Mouse (Mus musculus) forebrain, embryonic 13.5 days (tissue): ENCODE data around the gene Ptger4. TPM values are rescaled to one million over a fixed set of nuclear protein-coding genes. Genes with fewer than 3 reads are reported as not detected.
A peak's percentile ranks its signal among the peaks of the same experiment; 100 is the strongest.

Experiments
- ATAC-seq: fragments of 200-750 bp; cut with Nextera tagmentation; 2 replicates; pipeline ENCODE4 v1.8.0; 2017
- H3K27ac ChIP-seq: fragments of 300-500 bp; sonication (generic); 2 replicates; pipeline ENCODE4 v1.5.1; 2015; ENCODE audit warnings: inconsistent platforms, mild to moderate bottlenecking, moderate library complexity
- H3K27me3 ChIP-seq: fragments of 300-500 bp; sonication (generic); 2 replicates; pipeline ENCODE4 v1.6.1; 2015; ENCODE audit warnings: mild to moderate bottlenecking, inconsistent platforms
- H3K36me3 ChIP-seq: fragments of 300-500 bp; sonication (generic); 2 replicates; pipeline ENCODE4 v1.6.1; 2015; ENCODE audit warnings: mild to moderate bottlenecking, inconsistent platforms; ENCODE audit not compliant: poor library complexity, severe bottlenecking
- H3K4me1 ChIP-seq: fragments of 300-500 bp; sonication (generic); 2 replicates; pipeline ENCODE4 v1.6.1; 2015; ENCODE audit warnings: inconsistent platforms
- H3K4me2 ChIP-seq: fragments of 300-500 bp; sonication (generic); 2 replicates; pipeline ENCODE4 v1.6.1; 2015; ENCODE audit warnings: inconsistent platforms, mild to moderate bottlenecking, moderate library complexity
- H3K4me3 ChIP-seq: fragments of 300-500 bp; sonication (generic); 2 replicates; pipeline ENCODE4 v1.5.1; 2015; ENCODE audit warnings: mild to moderate bottlenecking, inconsistent platforms
- H3K9ac ChIP-seq: fragments of 300-500 bp; sonication (generic); 2 replicates; pipeline ENCODE4 v1.6.1; 2015; ENCODE audit warnings: mild to moderate bottlenecking, inconsistent platforms
- H3K9me3 ChIP-seq: fragments of 300-500 bp; sonication (generic); replicated peaks from 2 replicates; pipeline ENCODE4 v1.6.1; 2016; ENCODE audit warnings: inconsistent platforms
- WGBS: fragments of 180-500 bp; shearing (Covaris S2); methylation state at CpG from one replicate; pipeline ENCODE4 v1.1.7; 2015; 5-methylcytosine and 5-hydroxymethylcytosine counted together
- polyA plus RNA-seq: library from polyadenylated mRNA; unstranded; fragments of >200 nt; fragmentation: Nextera tagmentation; extraction: Ambion mirVana; gene quantifications from 2 replicates; pipeline ENCODE4 v1.2.1, GENCODE M21; 2015

Ptger4 gene
- polyA plus RNA-seq, 1 experiment from 2014 or later, result 0.36 TPM

DNA sequence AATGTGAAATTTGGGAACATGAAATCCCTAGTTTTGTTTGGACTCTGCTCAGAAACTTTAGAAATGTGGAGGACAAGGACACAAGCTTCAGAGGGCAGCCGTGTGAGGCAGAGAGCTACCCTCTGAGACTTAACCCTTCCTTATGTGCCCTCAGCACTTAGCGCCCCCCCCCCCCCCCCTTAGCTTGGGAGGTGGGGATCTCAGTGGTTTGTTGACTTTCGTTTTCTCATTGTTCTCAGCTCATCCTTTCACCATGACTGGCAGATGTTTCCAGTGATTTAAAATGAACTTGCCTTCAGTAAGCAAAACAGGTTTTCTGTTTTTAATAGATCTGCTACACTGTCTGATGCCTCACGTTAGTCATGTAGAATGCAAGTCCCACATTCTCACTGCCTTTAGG is 56.9 kb downstream of the Ptger4 start:
- Histone ChIP-seq H3K4me2 (no peak overlapping the region), H3K9me3 (no peaks in the 10 kb centered on the region), H3K4me1 (peaks cover 20% of the 10 kb centered on the region), H3K27me3 (no peaks in the 10 kb centered on the region), H3K36me3 (peaks cover 21% of the 10 kb centered on the region), H3K9ac (no peak overlapping the region), H3K27ac (no peak overlapping the region), H3K4me3 (no peak overlapping the region)
- WGBS, result 68% methylated on average over 3 of the region's 4 CpGs
- no peak for ATAC-seq

DNA sequence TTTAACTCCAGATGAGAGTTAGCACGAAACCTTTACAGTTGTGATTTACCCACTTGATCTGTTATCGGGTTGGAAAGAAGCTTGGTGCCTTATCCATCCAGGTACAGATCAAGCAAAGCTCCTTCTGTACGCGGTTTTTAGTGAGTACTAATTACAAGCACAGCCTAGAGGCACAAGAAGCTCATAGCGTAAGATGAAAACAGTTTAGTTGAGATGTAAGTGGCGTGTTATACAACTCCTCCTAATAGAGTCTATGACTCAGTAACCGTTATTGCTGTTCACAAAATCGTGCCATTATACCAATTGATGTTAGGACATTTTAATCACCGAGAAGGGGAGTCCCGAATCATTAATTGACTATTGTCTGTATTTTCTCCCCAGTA is 57.7 kb downstream of the Ptger4 start:
- peak overlapping the region; percentile 90 for H3K4me3 ChIP-seq
- H3K9ac ChIP-seq, result peak overlapping the region; percentile 81
- no peak overlapping the region for H3K27ac ChIP-seq
- no peaks in the 10 kb centered on the region for H3K9me3 ChIP-seq
- peaks cover 20% of the 10 kb centered on the region for H3K4me1 ChIP-seq
- WGBS, result 32% methylated on average over 10 of the region's 10 CpGs
- peak overlapping the region; percentile 82 for H3K4me2 ChIP-seq
- ATAC-seq, result peak; percentile 1
- peaks cover 16% of the 10 kb centered on the region for H3K36me3 ChIP-seq
- no peaks in the 10 kb centered on the region for H3K27me3 ChIP-seq

DNA sequence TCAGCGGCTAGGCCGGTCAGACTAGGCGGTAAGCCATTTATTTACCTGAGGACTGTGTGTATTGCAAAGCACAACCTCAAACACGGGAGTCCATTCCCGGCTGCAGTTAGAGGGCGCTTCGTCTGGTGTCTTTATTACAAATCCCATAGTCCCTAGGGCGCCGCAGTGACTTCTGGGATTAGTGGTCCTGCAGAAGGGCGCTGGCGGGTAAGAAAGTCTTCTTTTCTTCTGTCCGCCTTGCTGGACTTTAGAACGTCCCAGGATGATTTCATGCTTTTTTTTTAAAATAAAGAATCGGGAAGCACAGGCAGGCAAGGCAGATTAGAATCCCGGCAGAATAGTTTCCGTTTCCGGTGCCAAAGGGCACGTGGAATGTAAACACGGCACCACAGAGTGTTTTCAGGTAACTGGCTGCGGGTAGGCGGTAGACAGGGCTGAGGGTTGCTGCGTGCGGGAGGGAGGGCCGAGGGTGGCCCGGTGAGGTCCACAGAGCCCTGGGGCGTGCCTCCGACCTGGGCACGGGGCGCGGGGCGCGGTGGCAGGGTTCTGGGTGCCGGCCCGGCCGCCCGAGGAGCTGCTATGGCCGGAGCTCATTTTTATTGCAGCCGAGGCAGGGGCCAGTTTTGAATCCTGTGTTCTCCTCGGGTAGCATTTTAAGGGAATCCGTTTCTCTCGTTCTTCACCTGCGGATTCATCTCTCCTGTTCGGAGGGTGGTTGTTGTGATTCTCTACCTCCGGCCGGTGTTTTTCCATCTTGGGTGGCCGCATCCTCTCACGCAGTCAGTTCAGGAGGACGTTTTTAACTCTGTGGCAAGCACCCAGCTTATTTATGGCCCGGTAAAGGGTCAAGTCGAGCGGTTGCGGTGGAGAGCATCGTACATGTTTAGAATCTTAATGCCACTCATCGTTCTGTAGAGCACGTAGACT is 58.4 kb downstream of the Ptger4 start, which contains the start of gene Ttc33:
Gene Ttc33, plus strand, starts transcription at position 160 of the 927 bp plus-strand sequence.
- Histone ChIP-seq H3K4me3 (peak within 1 kb of the TSS; percentile 90), H3K4me1 (peaks cover 20% of the 10 kb centered on the region), H3K9me3 (no peaks in the 10 kb centered on the region), H3K9ac (peak within 1 kb of the TSS; percentile 81), H3K4me2 (peak within 1 kb of the TSS; percentile 82), H3K27me3 (no peaks in the 10 kb centered on the region), H3K36me3 (peaks cover 10% of the 10 kb centered on the region), H3K27ac (peak within 1 kb of the TSS; percentile 72)
- ATAC-seq, result peak; percentile 91
- under 1% methylated on average over 55 of the region's 55 CpGs for whole genome bisulfite sequencing

DNA sequence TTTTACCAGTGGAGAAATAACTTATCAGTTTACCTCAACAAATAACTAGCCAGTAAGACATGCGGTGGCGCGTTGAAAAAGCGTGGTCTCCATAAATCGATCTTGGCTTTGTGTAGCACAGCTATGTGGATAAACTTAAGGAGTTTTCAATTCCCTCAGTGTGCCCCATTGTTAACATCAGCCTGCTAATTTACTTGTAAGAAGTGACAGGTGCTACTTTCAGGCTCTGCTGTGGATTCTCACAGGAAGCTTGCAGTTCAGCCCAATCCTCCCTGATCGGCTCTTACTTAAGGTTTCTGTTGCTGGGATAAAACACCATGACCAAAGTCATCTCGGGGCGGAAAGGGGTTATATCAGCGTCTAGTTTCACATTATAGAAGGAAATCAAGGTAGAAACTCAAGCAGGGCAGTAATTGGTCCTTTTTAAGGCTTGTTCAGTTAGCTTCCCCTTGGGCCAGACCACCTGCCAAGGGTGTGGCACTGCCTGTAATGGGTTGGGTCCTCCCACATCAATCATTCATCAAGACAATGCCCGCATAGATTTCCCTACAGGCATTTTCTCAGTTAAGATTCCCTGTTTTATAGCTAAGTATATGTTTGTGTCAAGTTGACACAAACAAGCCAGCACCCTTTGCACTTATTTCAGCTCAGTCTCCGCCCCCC is 59.2 kb downstream of the Ptger4 start:
- Histone ChIP-seq H3K4me1 (peaks cover 20% of the 10 kb centered on the region), H3K27me3 (no peaks in the 10 kb centered on the region), H3K9ac (peak overlapping the region; percentile 81), H3K36me3 (peaks cover 1% of the 10 kb centered on the region; the same call in 1 of the 2 replicates), H3K27ac (peak overlapping the region; percentile 72; the same call in 1 of the 2 replicates), H3K4me2 (peak overlapping the region; percentile 82), H3K9me3 (no peaks in the 10 kb centered on the region), H3K4me3 (peak overlapping the region; percentile 90)
- ATAC-seq, result peak; percentile 58
- 49% methylated on average over 10 of the region's 11 CpGs for WGBS

DNA sequence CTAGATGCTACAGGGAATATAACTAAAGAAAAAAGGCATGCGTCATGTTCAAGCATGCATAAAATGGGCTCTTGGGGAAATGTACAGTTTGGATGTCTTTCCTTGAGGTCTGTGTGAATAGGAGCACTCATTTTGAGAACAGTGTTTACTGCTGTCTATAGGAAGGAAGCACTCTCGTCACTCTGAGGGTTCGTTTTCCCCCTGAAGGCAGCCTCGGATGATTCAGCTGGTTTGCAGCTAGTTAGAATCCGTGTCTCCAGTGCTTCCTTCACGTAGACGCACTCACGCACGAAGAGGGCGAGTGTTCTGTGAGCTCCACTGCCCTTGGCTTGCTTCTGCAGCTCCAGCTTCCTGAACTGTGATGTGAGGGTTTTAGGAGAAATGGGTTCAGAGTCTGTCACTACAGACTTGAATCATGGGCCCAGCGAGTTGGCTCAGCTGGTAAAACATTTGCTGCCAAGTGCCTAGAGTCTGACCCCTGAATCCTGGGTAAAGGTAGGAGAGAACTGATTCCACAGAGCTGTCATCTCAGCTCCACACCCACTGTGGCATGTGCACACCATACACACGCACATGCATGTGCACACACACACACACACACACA is 70.7 kb downstream of the Ptger4 start:
- H3K4me3 ChIP-seq, result no peak overlapping the region
- no peak for ATAC-seq
- no peaks in the 10 kb centered on the region for H3K4me1 ChIP-seq
- WGBS, result 92% methylated on average over 12 of the region's 12 CpGs
- no peaks in the 10 kb centered on the region for H3K27me3 ChIP-seq
- no peak overlapping the region for H3K27ac ChIP-seq
- no peak overlapping the region for H3K9ac ChIP-seq
- H3K9me3 ChIP-seq, result no peaks in the 10 kb centered on the region
- H3K36me3 ChIP-seq, result peaks cover 65% of the 10 kb centered on the region
- no peak overlapping the region for H3K4me2 ChIP-seq

DNA sequence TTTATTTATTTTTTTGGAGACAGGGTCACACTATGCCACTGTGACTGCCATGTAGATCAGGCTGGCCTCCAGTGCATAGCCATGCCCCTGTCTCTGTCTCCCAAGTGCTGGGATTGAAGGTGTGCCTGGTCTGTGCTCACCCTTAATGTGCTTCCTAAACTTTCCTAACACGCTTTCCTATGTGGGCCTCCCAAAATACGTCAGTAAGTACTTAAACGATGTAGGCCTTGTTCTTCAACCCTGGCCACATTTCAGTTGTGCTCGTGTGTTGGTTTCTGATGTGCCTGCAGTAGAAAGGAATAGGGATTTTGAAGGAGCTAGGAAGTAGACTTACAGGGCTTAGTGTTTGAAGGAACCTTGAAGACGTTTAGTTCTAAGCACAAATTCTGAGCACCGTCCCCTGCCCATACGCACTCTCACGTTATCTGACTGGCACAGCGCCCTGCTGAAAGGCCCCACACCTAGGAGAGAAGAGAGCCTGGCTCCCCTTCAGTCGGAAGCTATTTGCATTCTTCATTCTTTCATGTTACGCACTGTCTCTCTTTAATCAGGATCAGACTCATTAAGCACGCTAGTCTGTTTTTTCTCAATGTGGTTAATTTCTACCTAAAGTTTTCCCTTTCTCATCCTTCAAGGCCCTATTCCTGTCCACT is 78.7 kb downstream of the Ptger4 start:
- Histone ChIP-seq H3K27me3 (no peaks in the 10 kb centered on the region), H3K9me3 (no peaks in the 10 kb centered on the region), H3K4me1 (no peaks in the 10 kb centered on the region), H3K4me3 (no peak overlapping the region), H3K27ac (no peak overlapping the region), H3K36me3 (peaks cover 67% of the 10 kb centered on the region), H3K4me2 (no peak overlapping the region), H3K9ac (no peak overlapping the region)
- ATAC-seq, result no peak
- 80% methylated on average over 12 of the region's 12 CpGs for WGBS

DNA sequence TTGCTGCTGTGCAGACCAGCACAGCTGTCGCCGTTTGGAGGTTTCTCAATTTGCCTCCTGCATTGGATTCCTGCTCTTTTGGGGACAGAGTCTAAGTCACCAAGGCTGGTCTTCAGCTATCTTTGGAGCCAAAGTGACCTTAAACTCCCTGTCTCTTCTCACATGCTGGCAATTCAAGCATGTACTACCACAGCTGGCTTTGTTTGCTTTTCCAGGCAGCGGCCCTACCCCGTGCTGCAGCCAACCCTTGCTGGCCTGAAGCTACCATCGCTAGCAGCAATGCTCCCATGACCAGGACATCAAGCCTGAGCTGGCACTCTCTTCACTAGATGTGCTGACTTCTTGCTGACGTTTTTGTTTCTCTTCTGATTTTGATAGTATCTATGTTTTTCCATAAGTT is 85.2 kb downstream of the Ptger4 start:
- H3K36me3 ChIP-seq, result peaks cover 25% of the 10 kb centered on the region
- H3K4me3 ChIP-seq, result no peak overlapping the region
- 87% methylated on average over 6 of the region's 6 CpGs for WGBS
- H3K27ac ChIP-seq, result no peak overlapping the region
- peaks cover 10% of the 10 kb centered on the region; the same call in 1 of the 2 replicates for H3K4me1 ChIP-seq
- H3K27me3 ChIP-seq, result no peaks in the 10 kb centered on the region
- H3K9me3 ChIP-seq, result no peaks in the 10 kb centered on the region
- H3K9ac ChIP-seq, result no peak overlapping the region
- ATAC-seq, result no peak
- no peak overlapping the region for H3K4me2 ChIP-seq

DNA sequence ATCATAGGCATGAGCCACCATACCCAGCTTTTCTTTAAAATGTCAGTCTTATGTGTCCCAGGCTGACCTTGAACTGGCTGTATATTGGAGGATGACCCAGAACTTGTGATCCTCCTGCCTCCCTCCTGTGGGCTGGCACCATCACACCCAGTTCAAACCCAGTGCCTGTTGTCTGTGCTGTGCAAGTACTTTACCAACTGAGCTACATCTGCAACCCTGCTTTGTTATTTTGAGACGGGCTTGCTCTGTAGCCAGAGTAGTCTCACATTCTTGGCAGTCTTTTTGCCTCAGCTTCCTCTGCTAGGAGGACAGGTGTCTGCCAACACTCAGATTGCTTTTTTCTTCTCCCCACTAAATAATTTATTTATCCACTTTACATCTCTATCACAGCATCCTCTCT is 86.6 kb downstream of the Ptger4 start:
- Histone ChIP-seq H3K4me1 (peaks cover 10% of the 10 kb centered on the region; the same call in 1 of the 2 replicates), H3K27ac (no peak overlapping the region), H3K4me3 (no peak overlapping the region), H3K27me3 (no peaks in the 10 kb centered on the region), H3K9ac (no peak overlapping the region), H3K36me3 (peaks cover 14% of the 10 kb centered on the region; the same call in 1 of the 2 replicates), H3K4me2 (no peak overlapping the region), H3K9me3 (no peaks in the 10 kb centered on the region)
- no peak for ATAC-seq
- WGBS, result 80% methylated on average over 1 of the region's 1 CpGs

Other genes starting within 250 kb of the Ptger4 start
- 0.06 TPM in 2 replicates for gene C7, start 180.4 kb downstream of the Ptger4 start, polyA plus RNA-seq
- gene Card6, start 135.6 kb downstream of the Ptger4 start, polyA plus RNA-seq, result 0.60 and 0.85 TPM in 2 replicates
- gene Rpl37, start 127.5 kb downstream of the Ptger4 start, polyA plus RNA-seq, result 431 and 548 TPM in 2 replicates
- gene Prkaa1, start 100.3 kb downstream of the Ptger4 start, polyA plus RNA-seq, result 11.3 and 12.5 TPM in 2 replicates
- gene Ttc33, start 58.7 kb downstream of the Ptger4 start, polyA plus RNA-seq, result 52.5 and 52.8 TPM in 2 replicates